Mouse (Mus musculus) layer of hippocampus, postnatal 10 days (tissue): Measurements from ENCODE around the gene Olfr1271. TPM values are rescaled to one million over a fixed set of nuclear protein-coding genes. Genes with fewer than 3 reads are reported as not detected.
"Not testable (repeated sequence)": the region's sequence is repeated elsewhere in the genome, so short reads cannot be mapped to it uniquely, and the experiment has no call there.

Experiments
- DNase-seq, 2 experiments: peaks; one replicate each; pipeline ENCODE4 v3.0.0; 2021; ENCODE audit warnings: low spot score in 2 of 2
- long read RNA-seq: library from polyadenylated mRNA; stranded (forward); transcript quantifications from one replicate; pipeline ENCODE4 v2.0.0, GENCODE M21; 2023
- total RNA-seq, 2 experiments: library from RNA; stranded (reverse); gene quantifications; 2 replicates each; pipeline ENCODE4 v1.2.3; 2021

The Olfr1271 gene
- total RNA-seq: not detected
- long read RNA-seq: 0 reads

GRCm38 (mm10) chr2:90270932-90271331, at the start of gene Olfr1271:
Gene Olfr1271 (minus strand): TSS chr2:90271032.
- no peak for DNase-seq

GRCm38 (mm10) chr2:90292741-90293140, 21.9 kb upstream of the Olfr1271 start, which contains the start of gene Olfr1272:
Gene Olfr1272 (minus strand): TSS chr2:90292841.
- DNase-seq: no peak

DNA sequence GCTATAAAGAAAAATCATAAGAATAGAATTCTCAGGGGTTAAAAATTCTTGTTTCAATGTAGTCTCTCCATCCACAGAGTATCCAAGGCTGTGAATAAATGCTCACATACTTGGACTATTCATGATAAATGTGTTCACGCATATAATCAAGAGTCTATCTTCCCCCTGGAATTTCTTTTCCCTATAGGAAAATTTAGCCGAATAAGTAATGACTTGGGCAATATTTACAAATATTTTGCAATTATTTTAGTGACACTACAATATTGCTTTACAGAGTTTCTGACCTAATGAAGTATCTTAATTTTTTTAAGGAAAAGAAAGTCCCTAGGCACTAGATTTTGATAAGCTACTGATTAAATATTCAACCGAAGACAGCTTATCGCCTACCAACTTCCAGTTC, 13.3 kb downstream of the Olfr1271 start, which contains the start of gene Olfr142:
Gene Olfr142 (minus strand): TSS at position 101 of the 400 bp plus-strand sequence.
- no peak for DNase-seq

DNA sequence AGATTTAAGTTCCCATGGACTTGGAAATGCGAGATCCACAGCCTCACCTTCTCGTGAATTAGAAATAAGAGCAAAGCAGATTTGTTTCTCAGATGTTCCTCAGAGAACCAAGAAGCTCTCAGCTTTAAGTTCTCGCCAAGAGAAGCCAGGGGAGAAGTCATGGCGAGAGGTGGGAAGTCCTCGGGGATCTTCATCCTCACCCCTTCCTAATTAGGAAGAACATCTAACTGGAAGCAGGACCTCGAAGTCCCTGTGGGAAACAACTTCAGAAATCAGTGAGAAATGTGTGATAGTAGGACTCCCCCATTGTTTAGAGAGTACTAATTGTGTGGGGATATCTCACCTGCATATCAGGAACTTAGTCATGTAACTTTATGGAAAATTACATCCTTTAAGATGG, 46.4 kb downstream of the Olfr1271 start, which contains the start of gene Olfr1506:
Gene Olfr1506 (minus strand): TSS at position 101 of the 400 bp plus-strand sequence.
- not testable (repeated sequence) for DNase-seq

Other genes with a start within 250 kb of the Olfr1271 start
- not detected for gene Olfr1264, start 245.5 kb downstream of the Olfr1271 start, total RNA-seq
- gene Olfr1265, start 235.7 kb downstream of the Olfr1271 start, total RNA-seq: not detected
- not detected for gene Olfr140, start 207.4 kb downstream of the Olfr1271 start, total RNA-seq
- not detected for gene Olfr1269, start 149.6 kb downstream of the Olfr1271 start, total RNA-seq
- gene Olfr32, start 128.7 kb downstream of the Olfr1271 start, total RNA-seq: not detected
- gene Olfr1270, start 117.9 kb downstream of the Olfr1271 start, total RNA-seq: not detected
- gene Olfr1506, start 46.5 kb downstream of the Olfr1271 start, total RNA-seq: not detected
- not detected for gene Olfr142, start 13.4 kb downstream of the Olfr1271 start, total RNA-seq
- not detected for gene Olfr1272, start 21.8 kb upstream of the Olfr1271 start, total RNA-seq
- gene Gm13769, start 51.2 kb upstream of the Olfr1271 start, total RNA-seq: under 1 TPM in 1 of 2 experiments, not detected in 1; 0.21 TPM
- gene Olfr1274-ps, start 127.7 kb upstream of the Olfr1271 start, total RNA-seq: not detected